Mouse (Mus musculus) embryonic facial prominence, embryonic 14.5 days (tissue): Measurements from ENCODE around the gene Hsd11b2. TPM values are rescaled to one million over a fixed set of nuclear protein-coding genes. Genes with fewer than 3 reads are reported as not detected.
A peak's percentile ranks its signal among the peaks of the same experiment; 100 is the strongest.

Experiments used
- ATAC-seq: fragments of 200-750 bp; cut with Nextera tagmentation; 2 replicates; pipeline ENCODE4 v1.8.0; 2017; ENCODE audit warnings: low read depth, moderate number of reproducible peaks, moderate TSS enrichment
- DNase-seq: peaks from one replicate; pipeline ENCODE4 v3.0.0-alpha.2; 2015; ENCODE audit warnings: low spot score
- H3K27ac ChIP-seq: fragments of 300-500 bp; sonication (generic); replicated peaks from 2 replicates; pipeline ENCODE4 v1.5.1; 2014; ENCODE audit warnings: low read depth, mild to moderate bottlenecking, low read length, moderate library complexity
- H3K27me3 ChIP-seq: fragments of 300-500 bp; sonication (generic); replicated peaks from 2 replicates; pipeline ENCODE4 v1.6.1; 2014; ENCODE audit warnings: low read length; ENCODE audit not compliant: control insufficient read depth, insufficient read depth
- H3K36me3 ChIP-seq: fragments of 300-500 bp; sonication (generic); 2 replicates; pipeline ENCODE4 v1.6.1; 2014; ENCODE audit warnings: low read length, mixed read lengths; ENCODE audit not compliant: control insufficient read depth, insufficient read depth
- H3K4me1 ChIP-seq: fragments of 300-500 bp; sonication (generic); 2 replicates; pipeline ENCODE4 v1.6.1; 2014; ENCODE audit warnings: antibody characterized with exemption, low read length; ENCODE audit not compliant: control insufficient read depth, insufficient read depth
- H3K4me2 ChIP-seq: fragments of 300-500 bp; sonication (generic); 2 replicates; pipeline ENCODE4 v1.6.1; 2014; ENCODE audit warnings: low read depth, mild to moderate bottlenecking, low read length, moderate library complexity, mixed read lengths
- H3K4me3 ChIP-seq: fragments of 300-500 bp; sonication (generic); 2 replicates; pipeline ENCODE4 v1.5.1; 2014; ENCODE audit warnings: low read depth, mild to moderate bottlenecking, low read length
- H3K9ac ChIP-seq: fragments of 300-500 bp; sonication (generic); 2 replicates; pipeline ENCODE4 v1.6.1; 2014; ENCODE audit warnings: low read depth, mild to moderate bottlenecking, low read length, moderate library complexity, mixed read lengths
- H3K9me3 ChIP-seq: fragments of 300-500 bp; sonication (generic); 2 replicates; pipeline ENCODE4 v1.6.1; 2016; ENCODE audit warnings: low read length; ENCODE audit not compliant: control insufficient read depth
- WGBS: fragments of 180-500 bp; shearing (Covaris S2); extraction: QIAGEN DNeasy Blood & Tissue Kit; methylation state at CpG from one replicate; pipeline ENCODE4 v1.1.7; 2014; 5-methylcytosine and 5-hydroxymethylcytosine counted together
- polyA plus RNA-seq: library from polyadenylated mRNA; unstranded; fragments of >200 nt; fragmentation: Nextera tagmentation; extraction: Ambion mirVana; gene quantifications from 2 replicates; pipeline ENCODE4 v1.2.1, GENCODE M21; 2014

The Hsd11b2 gene
- polyA plus RNA-seq, 1 experiment from 2014 or later = 1.1 TPM

DNA sequence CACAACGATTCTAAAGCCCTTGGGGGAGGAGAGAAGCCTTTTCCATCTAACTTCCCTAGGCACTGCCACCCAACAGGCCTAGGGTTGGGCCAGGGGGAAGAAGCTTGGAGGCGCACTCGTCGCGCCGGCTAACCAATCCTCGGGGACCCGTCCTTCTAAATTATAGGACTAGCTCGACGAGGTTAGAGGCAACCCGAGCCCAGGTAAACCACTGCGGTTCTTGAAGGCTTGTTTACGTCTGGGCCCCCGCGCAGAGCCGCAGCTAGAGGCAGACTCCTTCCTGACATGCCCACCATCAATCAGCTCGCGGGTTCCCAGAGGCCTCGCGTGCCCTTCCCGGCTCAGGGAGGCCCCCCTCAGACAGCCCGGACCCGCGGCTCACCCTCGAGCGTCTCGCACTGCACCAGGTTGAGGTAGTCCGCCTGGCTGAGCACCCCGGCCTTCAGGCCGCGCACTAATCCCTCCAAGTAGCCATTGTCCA is 46.9 kb downstream of the Hsd11b2 start:
- no peaks in the 10 kb centered on the region for H3K9me3 ChIP-seq
- no peaks in the 10 kb centered on the region; the same call in 1 of the 2 replicates for H3K4me1 ChIP-seq
- no peaks in the 10 kb centered on the region for H3K27me3 ChIP-seq
- peak; percentile 68 for ATAC-seq
- H3K9ac ChIP-seq = peak overlapping the region; percentile 87
- H3K36me3 ChIP-seq = no peaks in the 10 kb centered on the region
- H3K4me2 ChIP-seq = peak overlapping the region; percentile 75
- DNase-seq = peak; percentile 20
- 0% methylated on average over 29 of the region's 31 CpGs for WGBS
- H3K4me3 ChIP-seq = peak overlapping the region; percentile 93
- peak overlapping the region; percentile 75; the same call in 1 of the 2 replicates for H3K27ac ChIP-seq

DNA sequence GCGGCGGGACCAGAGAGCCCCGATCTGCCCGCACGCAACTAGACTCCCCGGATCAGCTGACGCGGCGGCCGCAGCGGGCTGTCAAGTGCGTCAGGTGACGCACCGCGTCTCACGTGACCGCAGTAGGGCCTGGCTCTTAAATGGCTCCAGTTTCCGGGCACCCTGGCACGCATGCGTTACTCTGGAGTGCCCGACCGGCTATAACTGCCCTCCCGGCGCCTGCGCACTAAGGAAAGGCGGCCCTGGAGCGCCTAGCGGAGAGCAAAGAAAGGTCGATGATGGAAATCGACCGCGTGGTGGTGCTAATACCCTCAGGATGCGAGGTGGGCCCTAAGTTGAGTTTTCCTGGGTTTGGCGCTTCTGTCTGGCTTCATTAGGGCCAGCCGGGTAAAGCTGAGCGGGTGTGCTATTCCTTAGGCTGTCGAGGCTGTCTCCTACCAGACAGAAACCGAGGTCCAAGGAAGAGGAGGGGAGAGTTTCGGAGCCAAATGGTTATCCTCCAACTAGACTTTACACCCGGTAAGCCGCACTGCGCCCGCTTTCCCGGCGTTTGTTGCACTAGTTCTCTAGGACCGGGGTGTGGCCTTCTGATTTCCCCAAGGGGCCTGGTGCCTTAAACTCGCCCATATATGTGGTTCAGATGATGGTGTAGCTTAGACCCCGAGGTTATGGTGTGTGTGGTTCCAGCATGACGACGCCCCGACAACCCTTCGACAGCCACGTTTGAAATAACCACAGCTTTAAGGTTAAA is 47.6 kb downstream of the Hsd11b2 start, which contains the start of gene Atp6v0d1:
Gene Atp6v0d1 (minus strand): TSS at position 96 of the 751 bp plus-strand sequence.
- Histone ChIP-seq H3K27ac (peak within 1 kb of the TSS; percentile 75; the same call in 1 of the 2 replicates), H3K27me3 (no peaks in the 10 kb centered on the region), H3K9ac (peak within 1 kb of the TSS; percentile 87), H3K4me3 (peak within 1 kb of the TSS; percentile 93), H3K36me3 (no peaks in the 10 kb centered on the region), H3K4me1 (no peaks in the 10 kb centered on the region; the same call in 1 of the 2 replicates), H3K4me2 (peak within 1 kb of the TSS; percentile 75), H3K9me3 (no peaks in the 10 kb centered on the region)
- DNase-seq (peak; percentile 100), ATAC-seq (peak; percentile 99)
- WGBS = 4% methylated on average over 48 of the region's 53 CpGs

DNA sequence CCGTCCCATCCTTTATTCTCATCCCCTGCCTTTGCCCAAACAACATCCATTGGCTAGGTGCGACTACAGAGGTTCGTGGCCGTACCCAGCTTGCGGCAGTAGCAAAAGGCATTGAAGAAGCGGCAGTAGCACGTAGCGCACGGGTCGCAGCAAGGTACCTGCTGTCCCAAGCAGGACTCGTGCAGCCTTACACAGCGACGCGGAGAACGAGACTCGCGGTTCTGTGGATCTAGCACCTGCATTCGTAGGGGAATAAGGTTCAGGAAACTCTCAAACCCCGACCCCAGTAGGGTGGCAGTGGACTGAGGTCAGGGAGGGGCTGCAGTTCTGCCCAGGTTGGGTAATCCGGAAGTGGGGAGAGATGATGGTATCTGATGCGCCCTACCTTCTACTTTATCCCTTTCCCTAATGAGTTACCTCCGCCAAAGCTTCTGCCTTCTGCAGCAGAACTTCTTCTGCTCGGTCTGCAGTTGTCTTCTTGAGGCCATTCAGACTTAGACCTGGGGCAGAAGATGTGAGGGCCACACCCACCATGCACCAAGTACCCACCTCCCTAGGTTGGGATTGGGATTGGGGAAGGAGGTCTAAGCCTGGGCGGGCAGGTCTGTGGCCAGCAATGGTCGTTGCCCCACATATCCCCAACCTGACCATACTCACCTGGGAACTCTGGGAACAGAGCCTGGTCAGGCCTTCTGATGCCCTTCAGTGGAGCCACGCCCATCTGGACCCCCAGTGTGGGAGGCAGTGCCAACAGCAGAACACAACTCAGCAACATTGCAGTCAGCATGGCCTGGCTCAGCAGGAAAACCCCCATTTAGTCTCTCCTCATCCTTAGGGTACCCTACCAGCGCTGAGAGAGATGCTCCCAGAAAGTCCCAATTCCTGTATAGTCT is 48.4 kb downstream of the Hsd11b2 start:
- peak overlapping the region; percentile 93 for H3K4me3 ChIP-seq
- H3K36me3 ChIP-seq = no peaks in the 10 kb centered on the region
- H3K4me1 ChIP-seq = no peaks in the 10 kb centered on the region; the same call in 1 of the 2 replicates
- ATAC-seq (no peak), DNase-seq (peak; percentile 23)
- H3K27ac ChIP-seq = no peak overlapping the region
- WGBS = 34% methylated on average over 27 of the region's 27 CpGs
- H3K9ac ChIP-seq = peak overlapping the region; percentile 87
- no peaks in the 10 kb centered on the region for H3K9me3 ChIP-seq
- peak overlapping the region; percentile 75 for H3K4me2 ChIP-seq
- no peaks in the 10 kb centered on the region for H3K27me3 ChIP-seq

DNA sequence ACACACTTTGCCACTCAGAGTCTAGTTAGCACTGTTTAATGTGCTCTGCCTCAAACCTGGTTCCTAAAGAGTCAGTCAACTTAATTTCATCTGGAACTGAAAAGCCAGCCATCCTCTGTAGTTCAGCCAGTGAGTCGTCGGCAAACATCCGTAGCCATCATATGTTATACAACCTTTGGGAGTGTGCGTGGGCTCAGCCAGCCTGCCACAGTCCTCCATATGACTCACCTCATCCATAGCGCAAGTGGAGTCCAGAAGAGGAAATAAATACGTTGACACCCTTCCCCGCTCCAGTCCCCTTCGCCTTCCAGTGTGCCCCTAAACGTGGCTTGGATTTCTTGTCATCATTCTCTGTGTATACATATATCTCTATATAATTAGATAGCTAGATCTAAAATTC is 53.3 kb downstream of the Hsd11b2 start:
- 86% methylated on average over 9 of the region's 9 CpGs for WGBS
- Histone ChIP-seq H3K4me1 (no peaks in the 10 kb centered on the region), H3K27me3 (no peaks in the 10 kb centered on the region), H3K4me3 (no peak overlapping the region), H3K4me2 (no peak overlapping the region), H3K9ac (no peak overlapping the region), H3K27ac (no peak overlapping the region), H3K9me3 (no peaks in the 10 kb centered on the region), H3K36me3 (no peaks in the 10 kb centered on the region)
- no peak for DNase-seq
- ATAC-seq = no peak

DNA sequence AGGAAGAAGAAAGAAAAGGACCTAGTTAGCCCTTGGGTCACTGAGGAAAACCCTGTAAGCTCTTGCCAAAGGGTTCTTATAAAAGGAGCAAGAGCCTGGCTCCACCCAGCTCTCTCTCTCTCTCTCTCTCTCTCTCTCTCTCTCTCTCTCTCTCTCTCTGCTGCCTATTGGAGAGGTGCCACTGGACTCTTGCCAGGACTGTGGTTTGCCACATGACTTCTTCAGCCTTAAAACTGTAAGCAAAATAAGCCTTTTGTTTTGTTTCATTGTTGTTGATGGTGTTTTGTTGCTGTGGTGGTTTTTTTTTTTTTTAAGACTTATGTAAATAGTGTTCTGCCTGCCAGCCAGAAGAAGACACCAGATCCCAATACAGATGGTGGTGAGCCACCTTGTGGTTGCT is 54.9 kb downstream of the Hsd11b2 start:
- Histone ChIP-seq H3K27me3 (no peaks in the 10 kb centered on the region), H3K4me3 (no peak overlapping the region), H3K36me3 (no peaks in the 10 kb centered on the region), H3K4me1 (no peaks in the 10 kb centered on the region), H3K9ac (no peak overlapping the region), H3K9me3 (no peaks in the 10 kb centered on the region), H3K4me2 (no peak overlapping the region), H3K27ac (no peak overlapping the region)
- DNase-seq = peak; percentile 59
- ATAC-seq = no peak

Other genes with a start within 250 kb of the Hsd11b2 start
- gene Hsf4, start 249.0 kb upstream of the Hsd11b2 start, polyA plus RNA-seq = 0.38 and 0.49 TPM in 2 replicates
- 5.3 and 5.4 TPM in 2 replicates for gene Nol3, start 242.6 kb upstream of the Hsd11b2 start, polyA plus RNA-seq
- gene 4931428F04Rik, start 228.9 kb upstream of the Hsd11b2 start, polyA plus RNA-seq = 8.1 and 10.6 TPM in 2 replicates
- gene Exoc3l, start 222.7 kb upstream of the Hsd11b2 start, polyA plus RNA-seq = 7.7 and 8.9 TPM in 2 replicates
- 72.2 and 73.8 TPM in 2 replicates for gene E2f4, start 221.1 kb upstream of the Hsd11b2 start, polyA plus RNA-seq
- 5.1 and 7.4 TPM in 2 replicates for gene Elmo3, start 213.2 kb upstream of the Hsd11b2 start, polyA plus RNA-seq
- 1.4 and 2.4 TPM in 2 replicates for gene Lrrc29, start 192.5 kb upstream of the Hsd11b2 start, polyA plus RNA-seq
- gene Tmem208, start 192.4 kb upstream of the Hsd11b2 start, polyA plus RNA-seq = 112 and 132 TPM in 2 replicates
- 2.4 and 2.7 TPM in 2 replicates for gene Fhod1, start 170.8 kb upstream of the Hsd11b2 start, polyA plus RNA-seq
- 3.0 and 3.3 TPM in 2 replicates for gene Slc9a5, start 169.9 kb upstream of the Hsd11b2 start, polyA plus RNA-seq
- gene Plekhg4, start 145.5 kb upstream of the Hsd11b2 start, polyA plus RNA-seq = 0.25 and 0.63 TPM in 2 replicates
- gene Kctd19, start 105.3 kb upstream of the Hsd11b2 start, polyA plus RNA-seq = not detected in 2 replicates
- 0.46 and 0.58 TPM in 2 replicates for gene Lrrc36, start 105.2 kb upstream of the Hsd11b2 start, polyA plus RNA-seq
- gene Tppp3, start 47.2 kb upstream of the Hsd11b2 start, polyA plus RNA-seq = 186 and 243 TPM in 2 replicates
- 30.1 and 38.6 TPM in 2 replicates for gene Zdhhc1, start 21.9 kb upstream of the Hsd11b2 start, polyA plus RNA-seq
- gene Atp6v0d1, start 47.3 kb downstream of the Hsd11b2 start, polyA plus RNA-seq = 92.7 and 102 TPM in 2 replicates
- gene Ripor1, start 86.5 kb downstream of the Hsd11b2 start, polyA plus RNA-seq = 22.4 and 23.6 TPM in 2 replicates
- gene Ctcf, start 117.8 kb downstream of the Hsd11b2 start, polyA plus RNA-seq = 80.9 and 82.5 TPM in 2 replicates
- gene Agrp, start 118.6 kb downstream of the Hsd11b2 start, polyA plus RNA-seq = 1.7 and 1.9 TPM in 2 replicates
- gene Carmil2, start 167.5 kb downstream of the Hsd11b2 start, polyA plus RNA-seq = 1.1 and 1.4 TPM in 2 replicates
- 56.4 and 58.7 TPM in 2 replicates for gene Acd, start 182.3 kb downstream of the Hsd11b2 start, polyA plus RNA-seq
- gene Pard6a, start 182.4 kb downstream of the Hsd11b2 start, polyA plus RNA-seq = 17.8 and 18.4 TPM in 2 replicates
- gene 4933405L10Rik, start 188.9 kb downstream of the Hsd11b2 start, polyA plus RNA-seq = 0.42 TPM in 1 of 2 replicates, not detected in the other
- 20.7 and 20.8 TPM in 2 replicates for gene Enkd1, start 189.5 kb downstream of the Hsd11b2 start, polyA plus RNA-seq
- gene Gfod2, start 239.9 kb downstream of the Hsd11b2 start, polyA plus RNA-seq = 14.7 and 15.1 TPM in 2 replicates